In genomic region chr2:163122319-163122718, GRCm38 (mm10) we compare ENCODE assay signal across 8 mouse cellular contexts. TPM values are rescaled to one million over a fixed set of nuclear protein-coding genes. Genes with fewer than 3 reads are reported as not detected.
DNase-seq lines count a peak whose midpoint lies in the region; ATAC-seq and TF ChIP-seq lines count a peak whose summit lies in the region.

No protein-coding gene starts in this region.

- peak; percentile 89; the same call in 1 of the 2 replicates for ATAC-seq in heart, embryonic 13.5 days (ENCODE audit: extremely low read depth, insufficient number of reproducible peaks, low FRiP score, low TSS enrichment)
- peak; percentile 96 for ATAC-seq in kidney, embryonic 14.5 days (ENCODE audit: low FRiP score, low TSS enrichment)
- peak; percentile 94 for ATAC-seq in stomach, postnatal 0 days (ENCODE audit: low FRiP score, low TSS enrichment)

- 29% methylated on average over 9 of the region's 9 CpGs for WGBS in embryonic facial prominence, embryonic 10.5 days
- 13% methylated on average over 9 of the region's 9 CpGs for WGBS in heart, embryonic 13.5 days
- WGBS in kidney, embryonic 14.5 days = 23% methylated on average over 9 of the region's 9 CpGs
- WGBS in stomach, postnatal 0 days = 11% methylated on average over 9 of the region's 9 CpGs

- H3K9ac ChIP-seq in heart, embryonic 13.5 days = no peak overlapping the region
- no peak overlapping the region for H3K9ac ChIP-seq in kidney, embryonic 14.5 days (ENCODE audit: low read depth, low read length)
- no peak overlapping the region for H3K9ac ChIP-seq in stomach, postnatal 0 days (ENCODE audit: low read length)

- peaks cover 23% of the 10 kb centered on the region for H3K27me3 ChIP-seq in embryonic facial prominence, embryonic 10.5 days (replicated peaks; ENCODE audit: low read depth, poor library complexity, severe bottlenecking)
- H3K27me3 ChIP-seq in heart, embryonic 13.5 days (replicated peaks) = peaks cover 34% of the 10 kb centered on the region
- peaks cover 13% of the 10 kb centered on the region for H3K27me3 ChIP-seq in kidney, embryonic 14.5 days (ENCODE audit: control insufficient read depth, insufficient read depth, low read length)
- H3K27me3 ChIP-seq in stomach, postnatal 0 days (ENCODE audit: control insufficient read depth, insufficient read depth, low read length) = no peaks in the 10 kb centered on the region; the same call in 1 of the 2 replicates

- H3K4me2 ChIP-seq in heart, embryonic 13.5 days = peak overlapping the region; percentile 62
- peak overlapping the region; percentile 30; the same call in 1 of the 2 replicates for H3K4me2 ChIP-seq in kidney, embryonic 14.5 days (replicated peaks; ENCODE audit: low read depth, low read length)
- H3K4me2 ChIP-seq in stomach, postnatal 0 days (replicated peaks; ENCODE audit: low read depth) = no peak overlapping the region; the same call in 1 of the 2 replicates

- H3K36me3 ChIP-seq in embryonic facial prominence, embryonic 10.5 days (replicated peaks) = no peaks in the 10 kb centered on the region
- no peaks in the 10 kb centered on the region for H3K36me3 ChIP-seq in heart, embryonic 13.5 days
- H3K36me3 ChIP-seq in kidney, embryonic 14.5 days (ENCODE audit: control insufficient read depth, insufficient read depth, low read length) = no peaks in the 10 kb centered on the region
- no peaks in the 10 kb centered on the region for H3K36me3 ChIP-seq in stomach, postnatal 0 days (ENCODE audit: control insufficient read depth, insufficient read depth, low read length)

- no peak for TF ChIP-seq CTCF in stomach, postnatal 0 days (IDR thresholded peaks at IDR 0.05; ENCODE audit: low read depth)

- H3K4me3 ChIP-seq in embryonic facial prominence, embryonic 10.5 days = peak overlapping the region; percentile 26
- peak overlapping the region; percentile 24 for H3K4me3 ChIP-seq in heart, embryonic 13.5 days
- 0 out of 2 replicates have a peak overlapping the region, but pooled peaks have one; percentile 1 for H3K4me3 ChIP-seq in kidney, embryonic 14.5 days (ENCODE audit: low read length)
- no peak overlapping the region for H3K4me3 ChIP-seq in stomach, postnatal 0 days (ENCODE audit: low read depth, low read length)

- H3K4me1 ChIP-seq in embryonic facial prominence, embryonic 10.5 days = peaks cover 17% of the 10 kb centered on the region
- H3K4me1 ChIP-seq in heart, embryonic 13.5 days = peaks cover 16% of the 10 kb centered on the region
- no peaks in the 10 kb centered on the region for H3K4me1 ChIP-seq in kidney, embryonic 14.5 days (ENCODE audit: control insufficient read depth, insufficient read depth, low read length)
- H3K4me1 ChIP-seq in stomach, postnatal 0 days (replicated peaks; ENCODE audit: control insufficient read depth, insufficient read depth) = no peaks in the 10 kb centered on the region

- H3K27ac ChIP-seq in embryonic facial prominence, embryonic 10.5 days (replicated peaks) = peak overlapping the region; percentile 48; the same call in 1 of the 2 replicates
- peak overlapping the region; percentile 62 for H3K27ac ChIP-seq in heart, embryonic 13.5 days (replicated peaks)
- no peak overlapping the region for H3K27ac ChIP-seq in kidney, embryonic 14.5 days (ENCODE audit: low read depth, low read length)
- H3K27ac ChIP-seq in stomach, postnatal 0 days (replicated peaks) = no peak overlapping the region

- peak; percentile 34 for DNase-seq in right cerebral cortex, postnatal 14 days
- DNase-seq in right cerebral cortex, postnatal 4 days = no peak
- DNase-seq in embryonic facial prominence, embryonic 10.5 days (ENCODE audit: low spot score) = peak; percentile 72
- DNase-seq in lung, postnatal 14 days = peak; percentile 53
- DNase-seq in stomach, postnatal 0 days (ENCODE audit: low spot score) = peak; percentile 62
- DNase-seq in urinary bladder, postnatal 25 days (ENCODE audit: low spot score) = no peak

- 0 out of 2 replicates have a peak, but pooled peaks cover under 1% of the 10 kb centered on the region for H3K9me3 ChIP-seq in embryonic facial prominence, embryonic 10.5 days
- H3K9me3 ChIP-seq in heart, embryonic 13.5 days = peaks cover 2% of the 10 kb centered on the region
- H3K9me3 ChIP-seq in kidney, embryonic 14.5 days (ENCODE audit: control insufficient read depth, low read length) = peaks cover under 1% of the 10 kb centered on the region; the same call in 1 of the 2 replicates
- H3K9me3 ChIP-seq in stomach, postnatal 0 days (ENCODE audit: control insufficient read depth, low read length) = no peaks in the 10 kb centered on the region

- TF ChIP-seq EP300 in stomach, postnatal 0 days (optimal IDR thresholded peaks at IDR 0.05) = no peak

RNA-seq across cellular contexts. Expression of gene Gtsf1l, which starts 34.7 kb away (rescaled TPM):
- 0.19 TPM in 1 of 2 replicates, not detected in the other for polyA plus RNA-seq in embryonic facial prominence, embryonic 10.5 days (2016; fragmentation: Nextera tagmentation; extraction: Ambion mirVana)
- polyA plus RNA-seq in heart, embryonic 13.5 days (2015; fragmentation: Nextera tagmentation; extraction: Ambion mirVana) = not detected in 2 replicates
- polyA plus RNA-seq in kidney, embryonic 14.5 days (2014; fragmentation: Nextera tagmentation; extraction: Ambion mirVana) = 0.24 TPM in 1 of 2 replicates, not detected in the other
- 0.16 TPM in 1 of 2 replicates, not detected in the other for polyA plus RNA-seq in stomach, postnatal 0 days (2015; fragmentation: Nextera tagmentation; extraction: Ambion mirVana)

Comparison
In these comparisons a context has a peak if more than half of its experiments do, and no peak if none do; other contexts are left out.
1. DNase-seq: peak in right cerebral cortex, postnatal 14 days (single experiment), embryonic facial prominence, embryonic 10.5 days (single experiment), lung, postnatal 14 days (single experiment) and stomach, postnatal 0 days (single experiment); none in right cerebral cortex, postnatal 4 days (single experiment) and urinary bladder, postnatal 25 days (single experiment).
2. H3K27ac ChIP-seq: peak in embryonic facial prominence, embryonic 10.5 days (single experiment) and heart, embryonic 13.5 days (single experiment); none in kidney, embryonic 14.5 days (single experiment) and stomach, postnatal 0 days (single experiment).
3. Peak in every context shown above with its lines, with median percentiles within 50 percentile points of each other: ATAC-seq.